Mouse (Mus musculus): ENCODE measurements at regions not wholly inside any gene's neighbourhood (a gene's known extent, or its start where the extent isn't known, plus 50 kb on each side); places are given as distances from the start of the nearest gene placed in this dataset.

GRCm38 (mm10) chr10:43741361-43742084 is 160.0 kb downstream of the Qrsl1 start:
- WGBS, result 53% methylated on average over 18 of the region's 18 CpGs

DNA sequence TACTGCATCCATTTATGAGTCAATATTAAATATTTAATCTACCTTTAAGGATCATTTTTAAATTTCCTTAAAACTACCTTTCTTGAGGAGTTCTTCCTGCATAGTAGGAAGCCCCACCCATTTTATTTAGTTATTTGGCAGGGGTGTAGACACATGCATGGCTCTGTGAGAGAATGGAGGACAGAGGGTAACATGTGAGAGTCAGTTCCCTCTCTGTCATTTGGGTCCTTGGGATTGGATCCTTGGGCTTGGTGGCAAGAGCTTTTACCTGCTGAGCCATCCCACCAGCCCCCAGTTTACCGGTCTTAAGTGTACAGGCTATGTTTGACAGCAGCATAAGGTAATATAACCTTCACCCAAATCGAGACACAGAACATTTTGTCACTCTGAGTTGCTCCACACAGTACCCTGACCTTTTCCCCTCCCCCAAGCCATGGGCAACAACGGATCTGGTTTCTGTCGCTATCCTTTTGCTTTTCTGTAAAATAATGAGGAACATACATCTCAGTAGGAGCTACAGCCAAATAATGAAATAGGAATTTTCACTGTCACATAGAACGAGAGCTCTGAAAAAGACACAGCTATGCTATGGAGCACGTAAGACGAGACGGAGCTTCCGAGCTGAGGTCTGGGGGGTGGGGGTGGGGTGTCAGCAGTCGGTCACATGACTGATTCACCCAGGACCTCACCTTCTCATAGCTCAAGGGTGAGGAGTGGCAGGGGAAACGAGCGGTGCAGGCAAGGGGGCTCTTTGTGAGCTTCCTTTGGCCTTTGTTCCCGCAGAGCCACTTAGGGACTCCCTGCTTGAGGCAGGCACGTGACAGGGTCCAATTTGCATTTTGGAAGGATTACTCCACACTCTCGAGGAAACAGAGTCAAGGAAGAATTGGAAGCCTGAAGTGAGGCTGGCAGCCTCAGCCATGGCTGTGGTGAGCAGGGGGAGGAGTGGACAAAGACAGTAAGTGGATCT is 159.2 kb downstream of the Qrsl1 start:
- Histone ChIP-seq H3K27ac (ENCODE audit: insufficient read depth, low read length) (no peak overlapping the region), H3K27me3 (ENCODE audit: control insufficient read depth, insufficient read depth, low read length) (no peaks in the 10 kb centered on the region), H3K4me1 (ENCODE audit: control insufficient read depth, insufficient read depth, low read length) (no peaks in the 10 kb centered on the region), H3K4me3 (replicated peaks; ENCODE audit: insufficient read depth, low read depth, low read length) (no peak overlapping the region)
- TF ChIP-seq CTCF (IDR thresholded peaks at IDR 0.05; ENCODE audit: borderline replicate concordance, insufficient read depth, low read depth, low read length), result no peak
- TF ChIP-seq POLR2A (IDR thresholded peaks at IDR 0.05; ENCODE audit: borderline replicate concordance, insufficient read depth, low read length), result no peak
- WGBS, result 17% methylated on average over 15 of the region's 15 CpGs
- no peak for DNase-seq

More at GRCm38 (mm10) chr10:43741361-43742084, 160.0 kb downstream of the Qrsl1 start:
- no peaks in the 10 kb centered on the region for H3K4me1 ChIP-seq (ENCODE audit: control insufficient read depth, insufficient read depth, low read length)
- DNase-seq, result no peak
- TF ChIP-seq POLR2A (IDR thresholded peaks at IDR 0.05; ENCODE audit: borderline replicate concordance, insufficient read depth, low read length) (no peak), CTCF (IDR thresholded peaks at IDR 0.05; ENCODE audit: borderline replicate concordance, insufficient read depth, low read depth, low read length) (no peak)
- no peaks in the 10 kb centered on the region for H3K27me3 ChIP-seq (ENCODE audit: control insufficient read depth, insufficient read depth, low read length)
- H3K4me3 ChIP-seq (replicated peaks; ENCODE audit: insufficient read depth, low read depth, low read length), result no peak overlapping the region
- H3K27ac ChIP-seq (ENCODE audit: insufficient read depth, low read length), result no peak overlapping the region

- no peak for DNase-seq
- Histone ChIP-seq H3K27ac (ENCODE audit: insufficient read depth, low read length) (no peak overlapping the region), H3K4me1 (ENCODE audit: control insufficient read depth, insufficient read depth, low read length) (no peaks in the 10 kb centered on the region), H3K4me3 (replicated peaks; ENCODE audit: insufficient read depth, low read depth, low read length) (no peak overlapping the region), H3K27me3 (ENCODE audit: control insufficient read depth, insufficient read depth, low read length) (no peaks in the 10 kb centered on the region)
- WGBS, result 92% methylated on average over 7 of the region's 7 CpGs
- TF ChIP-seq CTCF (IDR thresholded peaks at IDR 0.05; ENCODE audit: borderline replicate concordance, insufficient read depth, low read depth, low read length) (no peak), POLR2A (IDR thresholded peaks at IDR 0.05; ENCODE audit: borderline replicate concordance, insufficient read depth, low read length) (no peak)
These were observed 158.1 kb downstream of the Qrsl1 start for GRCm38 (mm10) chr10:43743188-43744120.

- DNase-seq, result no peak
- Histone ChIP-seq H3K27ac (ENCODE audit: insufficient read depth, low read length) (no peak overlapping the region), H3K4me1 (ENCODE audit: control insufficient read depth, insufficient read depth, low read length) (no peaks in the 10 kb centered on the region), H3K4me3 (replicated peaks; ENCODE audit: insufficient read depth, low read depth, low read length) (no peak overlapping the region), H3K27me3 (ENCODE audit: control insufficient read depth, insufficient read depth, low read length) (no peaks in the 10 kb centered on the region)
- no peak for TF ChIP-seq CTCF (IDR thresholded peaks at IDR 0.05; ENCODE audit: borderline replicate concordance, insufficient read depth, low read depth, low read length)
- TF ChIP-seq POLR2A (IDR thresholded peaks at IDR 0.05; ENCODE audit: borderline replicate concordance, insufficient read depth, low read length), result no peak
- 57% methylated on average over 8 of the region's 8 CpGs for WGBS
These were observed 155.5 kb downstream of the Qrsl1 start for GRCm38 (mm10) chr10:43745931-43746630.

DNA sequence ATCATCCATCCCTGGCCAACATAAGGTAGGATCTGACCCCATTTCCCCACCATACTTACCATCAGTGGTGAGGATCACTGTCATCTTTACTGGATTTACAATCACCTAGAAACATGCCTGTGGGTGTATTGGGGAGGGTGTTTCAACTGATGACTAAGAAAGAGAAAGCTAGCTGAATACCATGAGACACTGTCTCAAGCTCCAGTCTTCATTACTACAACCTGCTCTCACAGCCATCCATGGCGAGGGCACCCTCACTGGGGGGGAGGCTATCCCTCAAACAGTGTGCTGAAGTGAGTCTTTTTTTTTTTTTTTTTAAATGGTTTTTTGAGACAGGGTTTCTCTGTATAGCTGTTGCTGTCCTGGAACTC is 154.9 kb downstream of the Qrsl1 start:
- Histone ChIP-seq H3K4me3 (replicated peaks; ENCODE audit: insufficient read depth, low read depth, low read length) (no peak overlapping the region), H3K4me1 (ENCODE audit: control insufficient read depth, insufficient read depth, low read length) (no peaks in the 10 kb centered on the region), H3K27ac (ENCODE audit: insufficient read depth, low read length) (no peak overlapping the region), H3K27me3 (ENCODE audit: control insufficient read depth, insufficient read depth, low read length) (no peaks in the 10 kb centered on the region)
- DNase-seq, result no peak
- TF ChIP-seq POLR2A (IDR thresholded peaks at IDR 0.05; ENCODE audit: borderline replicate concordance, insufficient read depth, low read length), result no peak
- WGBS, result 96% methylated on average over 1 of the region's 1 CpGs

- TF ChIP-seq CTCF (IDR thresholded peaks at IDR 0.05; ENCODE audit: borderline replicate concordance, insufficient read depth, low read depth, low read length) (no peak), POLR2A (IDR thresholded peaks at IDR 0.05; ENCODE audit: borderline replicate concordance, insufficient read depth, low read length) (no peak)
- no peak for DNase-seq
- no peaks in the 10 kb centered on the region for H3K27me3 ChIP-seq (ENCODE audit: control insufficient read depth, insufficient read depth, low read length)
These were observed 154.0 kb downstream of the Qrsl1 start for GRCm38 (mm10) chr10:43747541-43747940.

GRCm38 (mm10) chr10:43748300-43748699 is 153.2 kb downstream of the Qrsl1 start:
- no peak for DNase-seq
- 87% methylated on average over 3 of the region's 3 CpGs for WGBS
- H3K27me3 ChIP-seq (ENCODE audit: control insufficient read depth, insufficient read depth, low read length), result no peaks in the 10 kb centered on the region

More at GRCm38 (mm10) chr10:43747541-43747940, 154.0 kb downstream of the Qrsl1 start:
- H3K27ac ChIP-seq (ENCODE audit: insufficient read depth, low read length), result no peak overlapping the region
- 89% methylated on average over 4 of the region's 4 CpGs for WGBS
- H3K4me3 ChIP-seq (replicated peaks; ENCODE audit: insufficient read depth, low read depth, low read length), result no peak overlapping the region
- H3K4me1 ChIP-seq (ENCODE audit: control insufficient read depth, insufficient read depth, low read length), result peaks cover 2% of the 10 kb centered on the region; the same call in 1 of the 2 replicates

More at GRCm38 (mm10) chr10:43748300-43748699, 153.2 kb downstream of the Qrsl1 start:
- no peak overlapping the region for H3K27ac ChIP-seq (ENCODE audit: insufficient read depth, low read length)
- H3K4me3 ChIP-seq (replicated peaks; ENCODE audit: insufficient read depth, low read depth, low read length), result no peak overlapping the region
- peaks cover 2% of the 10 kb centered on the region; the same call in 1 of the 2 replicates for H3K4me1 ChIP-seq (ENCODE audit: control insufficient read depth, insufficient read depth, low read length)
- TF ChIP-seq CTCF (IDR thresholded peaks at IDR 0.05; ENCODE audit: borderline replicate concordance, insufficient read depth, low read depth, low read length) (no peak), POLR2A (IDR thresholded peaks at IDR 0.05; ENCODE audit: borderline replicate concordance, insufficient read depth, low read length) (no peak)
